Mouse (Mus musculus) mouse trophoblast stem cell (cell line): ENCODE data around the gene Spg21.

Experiments used
- in situ Hi-C, 2 experiments: fragments of 300-500 bp; cut with MseI, MboI; formaldehyde crosslinking; loops; 2 replicates in 1 of 2; 3 replicates in 1 of 2; pipeline ENCODE4 v1.15.1; 2025

Spg21 gene

GRCm38 (mm10) chr9:65535191-65535722 is 74.5 kb downstream of the Spg21 start:
- in situ Hi-C loops, result no loop called here

GRCm38 (mm10) chr9:65535789-65536469 is 75.2 kb downstream of the Spg21 start:
- in situ Hi-C loops, result no loop called here

GRCm38 (mm10) chr9:65536491-65536890 is 75.7 kb downstream of the Spg21 start:
- in situ Hi-C loops, result no loop called here
